Mouse (Mus musculus) gastrocnemius, postnatal 10 days (tissue): Measurements from ENCODE around the gene Col25a1. TPM values are rescaled to one million over a fixed set of nuclear protein-coding genes. Genes with fewer than 3 reads are reported as not detected.

Source experiments
- DNase-seq: peaks from one replicate; pipeline ENCODE4 v3.0.0; 2021; ENCODE audit warnings: mixed read lengths
- total RNA-seq, 2 experiments: library from RNA; stranded (reverse); gene quantifications; 2 replicates each; pipeline ENCODE4 v1.2.3; 2021

Gene Col25a1
- total RNA-seq, 2 experiments from 2014 or later, result 1.0 to 2.1 TPM

- no peak for DNase-seq
Measured at GRCm38 (mm10) chr3:130576683-130577082, 445.4 kb downstream of the Col25a1 start.

DNA sequence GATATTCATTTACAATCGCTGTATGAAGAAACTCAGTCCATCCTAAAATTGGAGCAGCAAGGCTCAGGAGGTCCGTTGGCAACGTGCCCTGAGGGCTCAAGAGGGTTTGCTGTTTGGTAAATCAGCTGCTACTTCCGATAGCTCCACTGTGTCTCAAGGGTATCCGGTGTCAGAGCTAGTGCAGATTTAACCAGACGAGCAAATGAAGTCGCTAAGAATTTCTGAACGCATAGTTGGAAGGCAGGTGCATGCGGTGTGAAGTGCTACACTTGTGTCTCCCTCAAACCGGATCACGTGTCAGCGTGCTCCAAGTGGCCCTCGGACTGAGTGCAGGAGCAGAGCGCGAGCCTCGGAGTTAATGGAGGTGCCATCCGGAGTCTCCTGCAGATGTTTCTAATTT lies 448.2 kb downstream of the Col25a1 start:
- DNase-seq, result peak; percentile 36

DNA sequence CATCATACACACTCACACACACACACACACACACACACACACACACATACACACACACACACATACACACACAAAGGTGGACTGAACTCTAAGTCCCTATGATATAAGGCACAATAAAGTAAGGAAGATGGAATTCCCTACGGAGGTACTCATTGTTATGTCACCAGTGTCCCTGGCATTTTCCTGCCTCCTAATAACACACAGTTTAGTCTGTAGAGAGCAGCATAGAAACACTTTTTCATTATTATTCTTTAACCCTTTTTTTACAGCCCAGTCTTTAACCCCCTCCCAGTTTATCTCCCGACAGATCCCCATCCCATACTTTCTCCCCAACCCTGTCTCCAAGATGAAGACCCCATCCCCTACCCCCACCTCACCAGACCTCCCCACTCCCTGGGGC lies 450.3 kb downstream of the Col25a1 start:
- no peak for DNase-seq

GRCm38 (mm10) chr3:130582903-130583664 lies 451.8 kb downstream of the Col25a1 start:
- DNase-seq, result no peak

- DNase-seq, result no peak
Measured at GRCm38 (mm10) chr3:130584007-130584406, 452.7 kb downstream of the Col25a1 start.

- DNase-seq, result no peak
Measured at GRCm38 (mm10) chr3:130595050-130595449, 463.7 kb downstream of the Col25a1 start.

GRCm38 (mm10) chr3:130601491-130601890 lies 470.2 kb downstream of the Col25a1 start:
- no peak for DNase-seq

GRCm38 (mm10) chr3:130607924-130608323 lies 476.6 kb downstream of the Col25a1 start:
- DNase-seq, result no peak

- DNase-seq, result no peak
Measured at GRCm38 (mm10) chr3:130614444-130614843, 483.1 kb downstream of the Col25a1 start.

DNA sequence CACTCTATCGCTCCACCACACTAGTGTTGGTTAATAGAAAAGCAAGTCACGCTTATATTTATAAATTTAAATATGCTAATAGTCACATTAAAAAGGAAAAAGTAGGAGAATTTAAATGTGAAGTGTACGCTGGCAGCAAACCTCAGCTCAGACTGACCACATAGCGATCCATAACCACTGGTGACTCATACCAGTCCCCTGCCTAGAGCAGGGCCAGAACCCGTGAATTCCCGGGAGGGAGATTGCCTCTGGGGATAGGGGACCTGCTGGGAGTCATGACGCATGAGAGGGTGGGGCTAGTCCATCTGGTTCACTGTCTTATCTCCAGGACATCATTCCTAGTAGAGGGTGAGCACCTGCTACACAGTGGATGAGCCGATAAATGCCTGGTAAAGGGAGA lies 484.3 kb downstream of the Col25a1 start:
- no peak for DNase-seq

GRCm38 (mm10) chr3:130617439-130617898 lies 486.2 kb downstream of the Col25a1 start, which contains the start of gene Etnppl:
Etnppl (plus strand) TSS chr3:130617448.
- no peak for DNase-seq

- DNase-seq, result no peak
Measured at GRCm38 (mm10) chr3:130620517-130621146, 489.3 kb downstream of the Col25a1 start.

- DNase-seq, result no peak
Measured at GRCm38 (mm10) chr3:130628358-130628757, 497.1 kb downstream of the Col25a1 start.

- no peak for DNase-seq
Measured at GRCm38 (mm10) chr3:130633859-130634258, 502.6 kb downstream of the Col25a1 start.

- no peak for DNase-seq
Measured at GRCm38 (mm10) chr3:130646110-130646810, 515.0 kb downstream of the Col25a1 start.

Other genes starting within 250 kb of the Col25a1 start
- gene Casp6, start 230.1 kb upstream of the Col25a1 start, total RNA-seq, result 1 to 10 TPM; 5.6 to 8.2 TPM
- gene Mcub, start 161.3 kb upstream of the Col25a1 start, total RNA-seq, result 1 to 10 TPM in 1 of 2 experiments, under 1 TPM in 1; 0.95 to 1.2 TPM
- 10 to 100 TPM; 21.4 to 33.1 TPM for gene Sec24b, start 69.9 kb upstream of the Col25a1 start, total RNA-seq